Mouse (Mus musculus) urinary bladder, postnatal 36 days (tissue): ENCODE measurements at regions not wholly inside any gene's neighbourhood (a gene's known extent, or its start where the extent isn't known, plus 50 kb on each side); places are given as distances from the start of the nearest gene placed in this dataset.
"Not testable (repeated sequence)": the region's sequence is repeated elsewhere in the genome, so short reads cannot be mapped to it uniquely, and the experiment has no call there.

Experiments used
- DNase-seq, 2 experiments: peaks; one replicate each; pipeline ENCODE4 v3.0.0; 2022; ENCODE audit warnings: low spot score in 2 of 2, mixed read lengths in 1 of 2

DNA sequence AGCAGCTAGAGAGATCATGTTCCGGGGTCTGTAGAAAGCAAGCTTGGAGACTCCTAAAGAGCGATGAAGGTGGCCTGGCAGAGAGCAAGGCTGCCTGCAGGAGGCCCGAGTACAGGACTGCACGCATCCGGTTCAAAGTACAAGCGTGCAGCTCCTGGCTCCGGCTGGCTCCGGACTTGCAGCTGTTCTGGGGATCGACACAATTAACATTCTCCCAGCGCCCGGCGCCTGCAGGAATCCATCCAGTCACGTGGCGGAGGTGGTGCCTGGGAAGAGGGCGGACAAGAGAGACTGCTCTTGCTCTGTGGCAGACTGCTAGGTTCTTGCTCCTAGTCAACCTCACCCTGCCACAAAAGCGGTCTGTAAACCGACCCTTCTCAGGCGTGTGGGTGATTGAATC, 86.9 kb downstream of the Bdh1 start:
- peak; percentile 70 to 83 for DNase-seq

DNA sequence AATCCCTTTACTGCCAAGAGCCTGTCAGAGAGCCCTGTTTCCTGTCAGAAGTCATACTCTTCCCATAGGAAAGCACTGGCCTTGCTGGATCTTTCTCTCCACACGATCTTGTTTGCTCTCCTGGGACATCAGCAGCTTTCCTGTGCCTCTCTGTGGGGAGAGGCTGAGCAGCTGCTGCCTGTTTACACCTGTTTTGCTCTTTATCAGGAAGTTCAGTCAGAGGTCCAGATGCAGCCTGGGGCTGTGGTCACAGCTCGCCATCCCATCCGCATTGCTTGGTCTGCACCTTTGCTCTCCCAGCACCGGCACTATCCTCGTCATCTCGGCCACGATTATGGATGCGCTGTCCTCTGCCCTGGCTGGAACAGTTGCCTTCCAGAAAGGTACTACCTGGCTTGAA, 88.0 kb downstream of the Bdh1 start:
- no peak for DNase-seq

DNA sequence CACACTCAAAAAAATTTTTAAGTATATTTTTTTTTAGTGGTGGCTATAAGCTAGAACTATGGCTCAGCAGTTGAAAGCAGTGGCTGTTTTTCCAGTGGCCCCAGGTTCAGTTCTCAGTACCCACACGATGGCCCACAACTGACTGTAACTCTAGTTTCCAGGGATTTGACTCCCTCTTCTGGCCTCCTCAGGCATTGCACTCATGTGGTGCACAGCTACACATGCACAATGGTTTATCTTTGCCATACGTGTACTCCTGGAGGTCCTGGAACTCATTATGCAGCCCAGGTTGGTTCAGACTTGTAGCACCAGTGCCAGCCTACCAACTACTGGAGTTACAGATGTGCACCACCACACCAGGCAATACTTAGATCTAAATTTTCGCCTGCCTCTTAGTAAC, 96.7 kb downstream of the Bdh1 start:
- no peak for DNase-seq

DNA sequence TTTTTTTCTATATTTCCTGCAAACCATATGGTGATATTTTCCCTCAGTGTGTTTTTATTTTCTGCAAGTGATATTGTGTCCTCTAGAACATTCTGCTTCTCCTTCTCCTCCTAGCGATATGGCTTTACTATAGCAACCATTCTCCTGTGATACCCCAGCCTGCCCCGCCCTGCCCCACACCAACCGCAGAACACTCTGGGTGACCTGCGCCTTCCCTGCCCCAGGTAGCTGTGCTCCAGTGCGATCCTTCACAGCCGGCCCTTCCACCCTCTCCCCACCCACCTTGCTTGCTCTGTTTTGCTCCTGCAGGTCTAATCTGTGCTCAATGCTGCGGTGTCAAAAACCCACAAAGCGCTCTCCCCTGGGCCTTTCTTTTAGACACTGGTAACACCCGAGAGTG, 98.0 kb downstream of the Bdh1 start:
- no peak for DNase-seq

DNA sequence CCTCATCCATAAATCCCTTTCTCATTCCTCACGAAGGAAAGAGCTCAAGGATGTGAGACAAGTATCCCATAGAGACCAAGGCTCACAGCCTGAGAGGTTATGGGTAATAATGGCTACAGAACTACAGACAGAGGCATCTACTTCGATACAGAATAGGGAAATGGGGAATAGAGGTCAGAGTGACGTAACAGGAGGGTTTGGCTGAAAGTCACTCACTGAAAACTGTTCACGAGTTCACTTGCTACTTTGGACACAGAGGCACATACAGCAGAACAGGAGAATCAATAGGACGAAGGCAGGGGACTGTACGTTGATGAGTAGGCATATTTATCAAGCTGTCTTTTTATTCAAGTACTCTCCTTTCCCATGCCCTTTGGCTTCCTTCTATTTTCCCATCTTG, 99.7 kb downstream of the Bdh1 start:
- no peak for DNase-seq

DNA sequence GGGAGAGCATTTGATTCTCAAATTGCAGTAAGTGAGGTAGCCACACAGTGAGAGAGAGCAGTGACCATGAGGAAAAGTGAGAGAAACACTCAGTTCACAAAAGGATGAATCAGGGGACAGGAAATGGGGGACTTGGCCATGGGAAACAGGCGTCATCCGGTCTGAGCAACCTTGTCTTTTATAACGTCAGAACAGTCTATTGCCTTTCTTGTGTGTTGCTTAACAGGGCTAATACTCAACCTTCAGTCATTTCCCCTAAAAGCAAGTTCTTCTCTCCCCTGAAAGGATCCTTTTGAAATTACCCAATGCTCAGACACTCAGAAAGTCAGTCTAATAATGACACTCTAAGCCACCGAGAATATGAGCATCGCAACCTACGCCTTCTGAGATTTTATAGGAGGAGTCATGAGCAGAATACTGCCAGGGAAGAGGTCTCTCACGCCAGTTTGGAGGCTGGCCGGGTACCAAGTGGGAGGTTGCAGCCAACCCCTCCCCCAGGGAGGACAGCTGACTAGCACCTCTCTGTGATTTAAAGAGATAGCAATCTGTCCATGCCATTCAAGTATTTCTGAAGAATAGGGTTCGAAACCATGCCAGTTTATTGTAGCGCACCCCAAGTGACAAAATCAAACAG, 104.7 kb downstream of the Bdh1 start:
- DNase-seq: peak in 1 of 2 experiments; percentile 74

DNA sequence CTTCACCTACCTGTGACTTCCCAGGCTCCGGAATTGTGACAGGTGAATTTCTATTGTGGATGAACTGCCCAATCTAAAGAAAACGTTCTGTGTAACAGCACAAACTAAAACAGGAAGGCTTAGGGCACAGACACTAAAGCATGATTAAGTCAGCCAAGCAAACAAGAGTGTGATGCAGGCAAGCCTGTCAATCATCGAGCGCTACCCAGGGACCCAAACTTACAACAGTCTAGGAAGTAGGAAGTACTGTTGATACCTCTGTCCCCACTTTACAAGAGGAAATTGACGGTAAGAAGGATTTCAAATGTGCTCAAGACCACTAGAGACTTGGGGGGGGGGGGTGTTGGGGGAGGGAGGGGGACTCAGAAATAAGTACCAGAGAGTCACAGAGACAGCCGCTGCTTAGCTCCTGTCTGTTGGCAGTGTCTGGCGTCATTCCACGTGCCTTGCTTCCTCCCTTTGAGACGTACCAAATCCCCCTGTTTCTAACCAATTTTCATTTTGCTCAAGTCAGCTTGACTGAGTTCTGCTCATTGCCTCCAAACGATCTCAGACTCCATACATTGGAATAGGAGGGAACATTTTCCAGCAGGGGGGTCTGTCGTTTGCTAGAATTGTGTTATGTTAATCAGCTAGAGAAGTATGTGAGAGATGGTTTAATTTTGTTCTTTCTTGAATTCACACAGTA, 106.7 kb downstream of the Bdh1 start:
- no peak for DNase-seq

DNA sequence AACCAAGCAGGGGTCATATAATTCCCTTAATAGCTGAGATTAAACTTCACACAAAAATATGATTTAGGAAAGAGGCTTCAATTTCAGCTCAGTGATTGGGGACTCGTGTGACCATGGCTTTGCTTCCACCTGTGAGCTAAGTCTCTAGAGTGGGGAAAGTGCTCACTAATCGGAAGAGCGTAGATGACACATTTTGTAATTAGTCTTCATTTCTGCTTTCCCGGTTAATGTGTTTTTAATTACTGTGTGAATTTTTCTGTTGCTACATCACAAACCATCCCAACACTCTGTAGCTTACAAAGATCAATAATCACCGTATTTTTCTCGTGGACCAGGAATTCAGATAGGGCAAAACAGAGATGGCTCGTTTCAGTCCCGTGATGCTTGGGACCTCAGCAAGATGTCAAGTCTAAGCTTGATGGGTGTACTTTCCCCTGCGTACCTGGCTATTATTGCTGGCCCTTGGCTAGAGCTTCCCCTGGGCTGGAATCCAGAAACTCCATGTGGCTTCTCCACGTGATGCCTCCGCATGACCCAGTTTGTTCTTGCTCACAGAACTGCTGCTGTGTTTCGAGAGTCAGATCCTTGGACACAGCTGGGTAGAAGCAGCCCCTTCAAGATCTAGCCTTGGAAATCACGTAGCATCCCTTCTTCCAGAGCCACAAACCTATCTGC, 107.3 kb downstream of the Bdh1 start:
- no peak for DNase-seq

DNA sequence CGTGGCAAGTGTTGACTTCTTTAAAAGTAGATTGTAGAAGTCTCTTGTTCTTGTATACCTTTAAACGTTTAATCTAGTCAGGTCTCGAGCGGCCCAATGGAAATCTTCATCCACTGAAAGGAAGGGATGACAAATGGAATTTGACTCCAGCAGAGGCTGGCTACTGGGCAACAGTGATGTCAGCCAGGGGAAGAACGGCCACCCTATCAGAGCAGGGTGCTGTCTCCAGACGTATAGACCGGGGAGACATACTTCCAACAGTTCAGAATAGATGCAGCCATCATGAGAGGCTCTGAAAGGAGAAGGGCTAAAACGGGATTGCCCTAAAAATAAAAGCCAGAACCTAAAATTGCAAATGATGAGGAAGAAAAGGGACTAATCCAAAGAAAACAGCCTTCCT, 108.0 kb downstream of the Bdh1 start:
- DNase-seq: no peak

DNA sequence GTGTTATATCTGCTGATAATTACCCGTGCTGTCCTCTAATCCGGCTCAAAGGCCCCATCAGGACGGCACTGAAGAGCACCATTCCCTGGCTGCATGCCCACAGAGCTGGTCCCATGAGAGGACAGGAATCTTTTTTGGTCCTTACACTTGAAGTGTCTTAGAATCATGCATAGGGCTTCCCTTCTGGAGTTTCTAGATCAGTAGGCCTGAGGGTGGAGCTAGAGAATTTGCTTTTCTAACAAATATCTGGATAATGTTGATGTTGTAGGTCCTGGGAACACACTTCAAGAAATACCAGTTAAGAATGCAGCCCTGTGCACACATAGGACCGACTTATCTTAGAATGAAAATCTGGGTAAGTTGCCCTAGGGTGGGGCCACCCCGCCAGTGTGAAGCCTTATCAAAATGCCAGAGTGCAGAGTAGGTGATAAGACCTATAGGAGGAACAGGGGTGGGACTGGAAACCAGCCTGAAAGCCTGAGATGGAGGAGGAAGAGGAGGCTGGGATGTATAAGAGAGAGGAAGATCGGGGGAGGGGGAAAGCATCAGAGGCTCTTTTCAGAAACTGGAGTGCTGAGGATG, 111.2 kb downstream of the Bdh1 start:
- peak in 1 of 2 experiments; percentile 36 for DNase-seq

DNA sequence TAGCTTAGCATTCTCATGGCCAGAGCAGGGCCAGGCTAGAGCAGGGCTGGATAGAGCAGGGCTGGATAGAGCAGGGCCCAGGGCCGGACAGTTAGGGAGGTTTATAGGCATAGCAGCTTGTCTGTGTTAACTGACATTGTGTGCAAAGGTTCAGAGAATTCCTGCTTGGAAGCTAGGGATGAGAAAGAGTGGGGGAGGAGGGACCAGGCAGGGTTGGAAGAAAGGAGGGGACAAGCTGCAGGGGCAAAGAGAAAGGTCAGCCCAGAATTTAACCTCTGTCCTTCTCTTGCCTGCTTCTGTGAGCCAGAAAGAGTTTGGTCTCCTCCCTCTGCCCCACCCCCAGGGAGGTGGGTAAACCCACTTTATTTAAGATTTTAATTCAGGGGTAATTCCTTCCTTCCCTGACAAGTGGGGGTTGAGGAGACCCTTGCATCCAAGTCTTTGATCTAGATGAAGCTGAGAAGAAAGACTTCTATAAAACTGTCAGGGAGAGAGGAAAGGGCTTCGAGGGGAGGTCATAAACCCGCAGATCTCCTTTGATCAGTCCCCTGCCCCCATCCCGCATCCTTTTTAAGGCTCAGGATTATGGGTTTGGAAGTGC, 112.9 kb downstream of the Bdh1 start:
- no peak for DNase-seq

DNA sequence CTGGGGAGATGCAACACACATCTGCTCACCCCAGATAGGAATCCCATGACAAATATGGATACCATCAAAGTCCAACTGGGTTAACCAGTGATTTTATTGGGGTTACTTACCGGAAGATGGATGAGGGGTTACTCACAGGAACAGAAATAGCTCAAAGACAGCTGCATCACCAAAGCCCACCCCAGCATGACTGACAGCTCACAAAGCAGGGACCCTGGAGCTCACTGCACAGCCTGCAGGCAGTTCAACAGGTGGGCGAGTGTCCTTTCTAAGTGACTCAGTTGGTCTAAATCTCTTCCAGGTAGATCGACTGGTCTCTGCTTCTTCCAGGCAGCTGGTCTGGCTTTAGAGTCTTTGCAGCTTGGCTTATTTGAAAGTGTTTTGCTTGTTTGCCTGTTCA, 114.2 kb downstream of the Bdh1 start:
- no peak for DNase-seq

DNA sequence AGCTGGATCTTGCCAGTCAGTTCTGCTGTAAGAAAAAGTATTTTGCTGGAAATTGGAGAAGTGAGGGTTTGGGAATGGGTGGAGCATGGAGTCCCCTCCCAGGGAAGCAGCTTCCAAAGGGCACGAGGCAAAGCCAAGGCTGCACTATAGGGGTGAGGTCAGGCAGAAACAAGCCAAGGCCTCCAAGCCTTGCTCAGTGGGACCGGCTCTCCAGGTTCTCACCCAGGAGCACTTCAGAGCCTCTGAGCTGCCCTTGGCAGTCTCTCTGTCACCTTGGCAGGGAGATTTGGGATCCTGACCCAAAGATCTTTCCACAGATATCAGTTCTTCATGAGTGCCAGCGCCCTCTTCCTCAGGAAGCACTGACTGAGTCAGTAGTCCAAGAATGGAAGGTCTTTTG, 116.5 kb downstream of the Bdh1 start:
- peak in 1 of 2 experiments; percentile 24 for DNase-seq

DNA sequence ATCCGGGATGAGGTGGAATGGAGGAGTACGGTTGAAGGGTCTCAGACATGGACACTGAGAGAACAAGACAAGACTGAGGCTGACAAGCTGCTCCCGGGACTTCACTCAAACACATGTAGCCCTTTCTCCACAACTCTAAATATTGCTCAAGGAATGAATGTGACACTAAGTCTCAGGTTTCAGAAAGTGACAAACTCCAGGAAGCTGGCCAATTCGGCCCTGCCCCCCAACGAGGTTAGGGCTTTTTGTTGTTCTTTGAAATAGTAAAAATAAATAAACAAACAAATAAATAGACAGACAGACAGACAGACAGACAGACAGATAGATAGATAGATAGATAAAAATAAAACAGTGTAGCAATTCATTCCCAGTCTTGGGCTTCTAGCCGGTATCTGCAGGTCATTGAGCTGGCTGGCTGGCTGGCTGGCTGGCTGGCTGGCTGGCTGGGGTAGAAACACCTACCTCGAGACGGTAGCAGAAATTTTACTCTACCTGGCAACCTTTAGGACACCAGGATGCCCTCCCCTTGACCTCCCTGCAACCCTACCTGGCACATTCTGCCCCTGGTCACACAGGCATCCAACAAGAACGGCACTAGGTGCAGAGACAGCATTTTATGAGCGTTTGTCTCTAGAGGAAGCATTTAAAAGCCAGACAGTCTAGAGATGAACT, 119.6 kb upstream of the Dlg1 start:
- no peak for DNase-seq

DNA sequence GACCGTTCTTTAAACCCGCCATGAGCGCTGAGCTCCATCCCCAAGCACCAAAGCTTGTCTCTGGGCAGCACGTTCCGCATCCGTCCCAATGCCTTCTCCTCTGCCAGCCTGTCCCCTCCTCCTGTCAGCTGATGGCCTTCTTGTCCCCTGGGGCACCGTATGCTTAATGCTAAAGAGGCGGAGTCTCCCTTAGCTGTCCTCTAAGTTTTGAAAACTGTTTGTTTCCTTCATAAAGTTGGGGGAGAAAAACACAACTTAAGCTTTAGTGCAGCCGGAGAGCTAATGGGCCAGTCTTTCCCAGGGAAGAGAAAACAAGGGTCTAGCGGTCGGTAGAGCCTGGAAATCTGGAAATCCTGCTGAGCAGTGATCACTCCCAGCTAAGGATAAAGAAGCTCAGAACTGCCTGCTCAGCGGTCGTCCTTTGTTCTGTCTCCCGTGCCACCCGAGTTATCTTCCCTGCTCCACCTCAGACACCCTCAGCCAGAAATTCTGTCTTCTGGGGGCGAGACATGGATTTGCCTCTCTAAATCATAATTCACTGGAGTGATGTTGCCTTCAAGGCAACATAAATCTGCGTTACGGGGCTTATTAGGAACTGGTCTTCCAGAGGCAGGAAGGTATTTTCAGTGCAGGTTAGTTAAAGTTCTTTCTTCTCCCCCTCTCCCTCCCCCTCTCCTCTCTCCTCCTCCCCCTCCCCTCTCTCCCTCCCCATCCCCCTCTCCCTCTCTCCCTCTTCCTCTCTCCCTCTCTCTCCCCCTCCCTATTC, 117.0 kb upstream of the Dlg1 start:
- no peak for DNase-seq

DNA sequence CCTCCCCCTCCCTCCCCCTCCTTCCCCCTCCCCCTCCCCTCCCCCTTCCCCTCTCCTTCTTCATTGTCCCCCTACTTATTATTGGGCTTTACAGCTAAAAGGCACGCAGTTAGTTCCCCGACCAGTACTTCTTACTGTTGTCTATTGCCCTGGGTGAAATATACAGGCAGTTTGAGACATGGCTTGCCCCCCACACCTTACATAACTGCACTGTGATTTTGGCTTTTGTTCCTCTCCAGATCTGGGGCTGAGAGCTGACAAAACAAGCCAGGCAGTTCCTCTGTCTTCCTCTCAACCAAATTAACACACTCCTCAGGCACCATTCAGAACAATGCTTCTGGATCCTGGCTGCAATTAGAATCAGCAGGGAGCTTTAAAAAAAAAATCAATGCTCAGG, 116.4 kb upstream of the Dlg1 start:
- no peak for DNase-seq

DNA sequence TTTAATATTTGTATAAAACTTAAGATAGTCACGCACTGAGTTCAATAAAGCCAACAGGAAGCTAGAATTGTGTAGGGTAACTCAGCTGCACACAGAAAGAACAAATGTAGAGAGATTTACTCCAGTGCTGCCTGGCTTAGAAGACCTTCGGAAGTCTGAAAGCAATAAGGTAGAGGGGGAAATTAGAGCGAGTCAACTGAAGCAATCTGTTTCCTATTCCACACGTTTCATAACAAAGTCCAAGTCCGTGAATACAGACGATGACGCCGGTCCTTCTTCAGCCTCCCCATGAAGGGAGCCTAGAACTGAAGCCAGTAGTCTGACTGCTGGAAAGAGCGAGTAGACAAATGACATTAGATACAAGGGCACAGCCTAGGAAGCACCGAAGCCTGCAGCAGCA, 115.9 kb upstream of the Dlg1 start:
- no peak for DNase-seq

DNA sequence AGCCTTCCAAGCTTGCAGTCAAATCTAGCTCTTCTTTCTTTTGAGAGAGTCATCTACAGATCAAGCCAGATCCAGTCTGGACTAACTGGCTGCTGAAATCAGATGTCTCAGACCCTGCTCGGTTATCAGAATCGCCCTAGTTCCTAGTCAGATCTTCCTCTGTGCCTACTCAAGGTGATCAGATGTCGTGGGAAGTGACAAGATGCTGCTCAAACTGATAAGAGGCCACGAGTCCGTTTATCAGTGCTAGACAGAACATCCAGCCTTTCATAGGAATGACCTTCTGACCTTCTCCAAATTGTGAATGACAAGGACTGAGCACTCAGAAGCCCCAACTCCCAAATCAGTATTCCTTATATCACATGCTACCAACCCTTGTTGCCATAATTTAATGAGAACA, 113.3 kb upstream of the Dlg1 start:
- DNase-seq: no peak

DNA sequence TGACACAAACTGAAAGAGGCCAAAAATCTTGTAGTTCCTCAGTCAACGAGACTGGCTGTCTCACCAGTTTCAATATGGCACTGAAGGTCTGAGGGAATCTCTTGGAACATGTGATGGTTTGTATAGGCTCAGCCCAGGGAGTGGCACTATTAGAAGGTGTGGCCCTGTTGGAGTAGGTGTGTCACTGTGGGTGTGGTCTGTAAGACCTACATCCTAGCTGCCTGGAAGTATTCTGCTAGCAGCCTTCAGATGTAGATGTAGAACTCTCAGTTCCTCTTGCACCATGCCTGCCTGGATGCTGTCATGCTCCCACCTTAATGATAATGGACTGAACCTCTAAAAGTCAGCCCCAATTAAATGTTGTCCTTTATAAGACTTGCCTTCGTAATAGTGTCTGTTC, 112.7 kb upstream of the Dlg1 start:
- DNase-seq: not testable (repeated sequence)

DNA sequence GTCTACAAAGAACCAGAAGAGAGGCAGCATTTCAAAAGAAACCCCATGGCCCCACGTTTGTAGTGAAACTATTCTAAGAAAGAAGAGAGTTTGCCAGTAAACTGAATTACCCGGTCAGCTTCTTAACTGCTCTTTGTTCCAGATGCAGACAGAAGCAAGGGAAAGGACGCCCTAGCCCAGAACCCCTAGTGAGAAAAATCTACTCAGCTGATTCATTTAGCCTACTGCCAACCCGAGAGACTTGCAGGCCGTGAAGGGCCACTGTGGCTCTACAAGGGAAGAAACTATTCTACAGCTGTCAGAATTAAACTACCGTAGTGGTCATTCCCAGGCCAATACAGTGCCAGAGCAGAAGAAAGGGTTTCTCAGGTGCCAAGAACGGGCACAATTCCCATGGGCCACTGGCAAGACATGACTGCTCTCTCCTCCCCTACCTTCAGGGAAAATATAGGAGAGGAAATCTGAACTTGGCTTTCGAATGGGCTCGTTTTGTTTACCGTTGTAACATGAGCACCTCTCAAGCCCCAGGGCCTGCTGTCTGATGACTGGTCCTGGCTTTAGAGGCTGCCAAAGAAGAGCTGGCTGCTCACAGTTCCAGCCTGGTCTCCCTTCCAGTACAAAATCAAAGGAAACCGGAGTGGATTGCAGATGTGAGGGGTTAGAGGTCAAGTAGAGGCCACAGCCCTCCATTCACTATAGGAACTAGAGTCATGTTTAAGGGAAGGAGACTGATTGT, 111.7 kb upstream of the Dlg1 start:
- DNase-seq: no peak
